Mouse (Mus musculus): Measurements from ENCODE around the gene Dffa.

DNA sequence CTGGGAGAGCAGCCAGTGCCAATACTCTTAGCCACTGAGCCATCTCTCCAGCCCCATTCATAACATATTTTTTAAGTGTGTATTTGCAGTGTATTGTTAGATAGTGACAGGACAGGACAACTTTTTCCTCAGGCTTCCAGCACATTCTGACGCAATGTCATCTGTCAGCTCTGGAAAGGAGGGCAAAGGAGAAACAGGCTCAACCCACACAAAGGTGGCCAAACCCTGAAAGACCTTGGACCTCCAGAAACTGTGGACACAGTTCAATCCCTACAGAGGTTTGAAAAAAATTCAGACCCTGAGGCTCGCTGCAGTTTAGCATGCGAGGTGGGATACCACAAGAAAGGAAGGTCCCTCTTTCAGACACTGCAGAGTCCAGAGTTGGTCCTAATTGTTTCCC lies 6.0 kb upstream of the Dffa start:
- TF ChIP-seq CTCF (IDR thresholded peaks at IDR 0.05; ENCODE audit: borderline replicate concordance, extremely low read depth, insufficient read depth, insufficient read length) (no peak), POLR2A (IDR thresholded peaks at IDR 0.05; ENCODE audit: borderline replicate concordance, extremely low read depth, insufficient read depth, insufficient read length, poor library complexity, severe bottlenecking) (no peak)
